Mouse (Mus musculus) heart, adult 2 months (tissue): Measurements from ENCODE around the gene Cmip.

Experiments used
- CTCF ChIP-seq: fragments of 200-600 bp; IDR thresholded peaks from 2 replicates; pipeline ENCODE4 v1.8.1; 2022; ENCODE audit warnings: antibody characterized with exemption, mild to moderate bottlenecking, moderate library complexity
- EP300 ChIP-seq: fragments of 200-500 bp; IDR thresholded peaks from 2 replicates; pipeline ENCODE4 v1.6.1; 2011; ENCODE audit warnings: low read depth, low read length, control low read depth; ENCODE audit not compliant: insufficient read depth
- POLR2A ChIP-seq: fragments of 200-500 bp; IDR thresholded peaks from 2 replicates; pipeline ENCODE4 v1.6.1; 2011; ENCODE audit warnings: mild to moderate bottlenecking, low read depth, low read length, control low read depth; ENCODE audit not compliant: insufficient read depth

DNA sequence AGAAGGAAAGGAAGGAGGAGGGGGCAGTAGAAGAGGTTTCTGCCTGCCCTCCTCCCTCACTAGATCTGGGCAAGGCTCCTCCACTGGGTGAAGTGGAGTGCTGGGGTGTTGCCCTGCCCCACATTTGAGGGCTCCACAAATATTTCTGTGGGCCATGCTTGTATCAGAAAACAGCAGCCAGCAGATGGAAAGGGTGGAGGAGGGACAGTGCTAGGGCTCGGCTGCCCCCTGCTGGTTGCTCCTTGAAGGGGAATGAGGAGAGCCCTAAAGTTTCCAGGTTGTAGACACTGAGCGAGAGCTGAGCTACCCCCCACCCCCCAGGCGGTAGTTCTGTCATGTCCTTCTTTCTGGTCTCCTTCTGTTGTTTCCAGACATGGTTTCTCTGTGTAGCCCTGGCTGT, 214.3 kb downstream of the Cmip start:
- TF ChIP-seq CTCF = peak; percentile 86
- no peak for TF ChIP-seq POLR2A
- TF ChIP-seq EP300 = 0 out of 2 replicates have a peak, but pooled peaks have one; percentile 22
